Mouse (Mus musculus): Measurements from ENCODE around the gene Arrdc2. TPM values are rescaled to one million over a fixed set of nuclear protein-coding genes. Genes with fewer than 3 reads are reported as not detected.
"Not testable (repeated sequence)": the region's sequence is repeated elsewhere in the genome, so short reads cannot be mapped to it uniquely, and the experiment has no call there.

The Arrdc2 gene
- polyA plus RNA-seq, 1 experiment = 50.3 TPM

DNA sequence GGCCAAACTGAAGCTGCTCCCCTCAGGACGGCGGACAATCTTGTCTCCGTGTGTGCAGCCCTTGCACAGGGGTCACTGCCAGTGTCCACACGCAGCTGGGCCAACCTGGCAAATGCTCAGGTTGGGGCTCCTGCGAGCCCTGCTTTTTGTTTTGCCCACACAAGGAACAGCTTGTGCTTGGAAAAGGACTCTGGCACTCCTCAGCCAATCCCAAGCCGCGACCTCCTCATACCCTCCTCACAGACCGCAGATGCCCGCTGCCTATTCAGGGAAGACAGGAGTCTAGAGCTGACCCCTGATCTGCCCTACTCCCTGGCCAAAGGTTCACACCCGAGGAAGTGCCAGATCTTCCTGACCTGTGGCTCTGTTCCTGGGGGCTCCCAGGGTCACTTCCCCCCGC is 7.1 kb downstream of the Arrdc2 start:
- TF ChIP-seq POLR2A (IDR thresholded peaks at IDR 0.05; ENCODE audit: borderline replicate concordance, extremely low read depth, low read depth, low read length) (no peak), CTCF (IDR thresholded peaks at IDR 0.05; ENCODE audit: insufficient read depth, low read length) (no peak)
- no peak for DNase-seq
- no peak overlapping the region for H3K4me3 ChIP-seq (replicated peaks; ENCODE audit: extremely low read depth, low read depth, low read length)
- WGBS = 73% methylated on average over 11 of the region's 11 CpGs
- H3K4me1 ChIP-seq (ENCODE audit: control insufficient read depth, insufficient read depth, low read length) = no peaks in the 10 kb centered on the region

DNA sequence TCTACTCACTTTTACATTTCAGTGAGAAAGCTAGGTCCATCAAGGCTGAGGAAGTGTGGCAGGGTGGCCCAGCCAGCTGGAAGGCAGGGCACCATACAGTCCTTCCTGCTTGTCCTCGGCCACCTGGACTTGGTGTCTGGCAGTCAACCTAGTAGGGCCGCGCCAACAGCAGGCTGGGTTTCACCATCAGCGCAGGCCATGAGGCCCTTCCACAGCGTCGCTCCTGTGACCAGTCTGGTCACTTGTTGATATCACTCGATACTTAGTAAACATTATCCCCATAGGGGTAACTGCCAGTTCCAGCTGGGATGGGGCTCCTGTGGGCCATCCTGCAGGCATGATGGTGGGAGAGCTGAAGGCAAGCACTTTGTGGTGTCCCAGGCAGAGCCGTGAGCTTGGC is 8.0 kb downstream of the Arrdc2 start:
- 86% methylated on average over 8 of the region's 8 CpGs for WGBS
- TF ChIP-seq POLR2A (IDR thresholded peaks at IDR 0.05; ENCODE audit: borderline replicate concordance, extremely low read depth, low read depth, low read length) = no peak
- TF ChIP-seq CTCF (IDR thresholded peaks at IDR 0.05; ENCODE audit: insufficient read depth, low read length) = no peak
- Histone ChIP-seq H3K4me1 (ENCODE audit: control insufficient read depth, insufficient read depth, low read length) (no peaks in the 10 kb centered on the region), H3K4me3 (replicated peaks; ENCODE audit: extremely low read depth, low read depth, low read length) (no peak overlapping the region)
- no peak for DNase-seq

DNA sequence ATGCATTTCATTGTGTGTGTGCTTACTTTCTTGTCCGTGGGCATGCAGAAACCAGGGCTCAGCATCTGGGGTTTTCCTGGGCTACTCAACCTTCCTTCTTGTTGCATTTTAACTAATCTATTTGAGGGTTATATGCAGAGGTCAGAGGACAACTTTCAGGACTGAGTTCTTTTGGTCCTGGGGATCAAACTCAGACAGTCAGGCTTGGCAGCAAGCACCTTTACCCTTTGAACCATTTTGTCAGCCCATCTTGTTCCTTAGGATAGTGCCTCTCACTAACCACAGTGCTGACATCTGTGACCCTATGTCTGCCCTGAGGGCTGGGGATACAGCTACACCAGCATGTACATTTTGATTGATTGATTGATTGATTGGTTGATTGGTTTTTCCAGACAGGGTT is 11.7 kb downstream of the Arrdc2 start:
- TF ChIP-seq POLR2A (IDR thresholded peaks at IDR 0.05; ENCODE audit: borderline replicate concordance, extremely low read depth, low read depth, low read length) = no peak
- TF ChIP-seq CTCF (IDR thresholded peaks at IDR 0.05; ENCODE audit: insufficient read depth, low read length) = no peak
- WGBS = 87% methylated on average over 1 of the region's 1 CpGs
- no peak for DNase-seq
- Histone ChIP-seq H3K4me3 (replicated peaks; ENCODE audit: extremely low read depth, low read depth, low read length) (no peak overlapping the region), H3K4me1 (ENCODE audit: control insufficient read depth, insufficient read depth, low read length) (no peaks in the 10 kb centered on the region)

DNA sequence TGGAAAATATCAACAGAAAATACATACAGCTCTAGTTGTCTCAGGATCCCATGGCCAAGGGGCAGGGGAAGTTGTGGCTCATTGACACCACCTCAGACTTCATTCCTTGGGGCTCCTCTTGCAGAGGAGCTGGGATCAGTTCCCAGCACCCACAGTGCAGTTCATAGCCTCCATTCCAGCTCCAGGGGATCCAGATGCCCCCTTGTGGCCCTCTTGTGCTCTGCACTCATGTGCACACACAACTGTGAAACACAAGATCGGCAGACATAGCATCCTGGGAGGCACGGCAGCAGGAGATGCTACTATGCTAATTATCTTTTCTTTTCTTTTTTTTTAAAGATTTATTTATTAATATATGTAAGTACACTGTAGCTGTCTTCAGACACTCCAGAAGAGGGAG is 12.5 kb downstream of the Arrdc2 start:
- no peak for DNase-seq
- H3K4me1 ChIP-seq (ENCODE audit: control insufficient read depth, insufficient read depth, low read length) = no peaks in the 10 kb centered on the region; the same call in 1 of the 2 replicates
- TF ChIP-seq POLR2A (IDR thresholded peaks at IDR 0.05; ENCODE audit: borderline replicate concordance, extremely low read depth, low read depth, low read length) (no peak), CTCF (IDR thresholded peaks at IDR 0.05; ENCODE audit: insufficient read depth, low read length) (no peak)
- no peak overlapping the region for H3K4me3 ChIP-seq (replicated peaks; ENCODE audit: extremely low read depth, low read depth, low read length)
- 94% methylated on average over 2 of the region's 2 CpGs for WGBS

DNA sequence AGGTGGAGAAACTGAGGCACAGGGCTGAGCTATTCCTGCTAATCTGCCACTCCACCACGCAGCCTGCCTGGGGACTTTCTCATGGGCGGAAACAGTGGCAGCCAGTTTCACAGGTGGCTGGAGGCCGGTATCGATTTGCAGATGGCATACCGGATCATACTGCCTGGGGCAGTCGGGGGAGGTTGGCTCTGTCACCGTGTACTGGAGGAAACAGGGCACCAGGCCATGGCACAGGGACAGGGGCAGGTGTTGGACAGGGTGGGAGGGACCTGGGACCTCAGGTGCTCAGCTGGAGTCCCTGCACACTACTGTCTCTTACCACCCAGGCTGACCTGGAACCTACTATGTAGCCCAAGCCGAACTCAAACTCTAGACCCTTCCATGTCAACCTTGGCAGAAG is 13.7 kb downstream of the Arrdc2 start:
- TF ChIP-seq POLR2A (IDR thresholded peaks at IDR 0.05; ENCODE audit: borderline replicate concordance, extremely low read depth, low read depth, low read length) (no peak), CTCF (IDR thresholded peaks at IDR 0.05; ENCODE audit: insufficient read depth, low read length) (no peak)
- 84% methylated on average over 8 of the region's 8 CpGs for WGBS
- Histone ChIP-seq H3K4me1 (ENCODE audit: control insufficient read depth, insufficient read depth, low read length) (no peaks in the 10 kb centered on the region; the same call in 1 of the 2 replicates), H3K4me3 (replicated peaks; ENCODE audit: extremely low read depth, low read depth, low read length) (no peak overlapping the region)
- DNase-seq = no peak

DNA sequence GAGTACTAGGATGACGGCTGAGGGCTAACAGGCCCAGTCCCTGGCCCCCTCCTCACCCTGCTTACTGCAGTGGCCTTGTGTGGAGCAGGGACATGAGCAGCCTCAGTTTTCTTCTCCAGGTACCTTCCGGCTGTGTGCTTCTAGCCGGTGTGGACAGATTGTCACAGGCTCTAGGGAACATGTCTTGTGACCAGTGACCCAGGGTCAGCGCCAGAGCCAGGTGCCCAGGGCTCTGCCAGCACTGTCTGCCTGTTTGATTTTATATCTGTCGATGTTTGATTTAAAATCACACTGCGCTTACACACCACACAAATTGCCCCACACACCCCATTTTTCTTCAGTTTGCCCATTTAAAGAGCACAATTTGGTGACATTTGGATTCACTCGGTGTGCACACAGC is 15.7 kb downstream of the Arrdc2 start:
- 88% methylated on average over 7 of the region's 7 CpGs for WGBS
- no peak for TF ChIP-seq POLR2A (IDR thresholded peaks at IDR 0.05; ENCODE audit: borderline replicate concordance, extremely low read depth, low read depth, low read length)
- no peak for TF ChIP-seq CTCF (IDR thresholded peaks at IDR 0.05; ENCODE audit: insufficient read depth, low read length)
- Histone ChIP-seq H3K4me1 (ENCODE audit: control insufficient read depth, insufficient read depth, low read length) (no peaks in the 10 kb centered on the region; the same call in 1 of the 2 replicates), H3K4me3 (replicated peaks; ENCODE audit: extremely low read depth, low read depth, low read length) (no peak overlapping the region)
- DNase-seq = no peak

DNA sequence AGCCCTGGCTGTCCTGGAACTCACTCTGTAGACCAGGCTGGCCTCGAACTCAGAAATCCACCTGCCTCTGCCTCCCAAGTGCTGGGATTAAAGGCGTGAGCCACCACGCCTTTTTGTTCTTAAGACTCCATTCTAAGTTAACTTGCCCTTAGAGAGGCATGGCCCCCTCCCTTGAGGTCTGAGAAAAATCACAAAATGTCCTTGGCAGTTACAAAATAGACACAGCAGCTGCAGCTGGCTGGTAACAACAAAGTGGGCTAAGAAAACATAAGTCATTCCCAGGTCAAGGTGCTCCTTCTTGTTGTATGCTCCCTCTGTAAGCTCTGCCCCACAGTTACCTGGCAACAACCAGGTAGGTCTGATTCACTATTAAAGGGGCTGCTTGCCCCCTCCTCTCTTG is 16.9 kb downstream of the Arrdc2 start:
- 84% methylated on average over 3 of the region's 3 CpGs for WGBS
- H3K4me3 ChIP-seq (replicated peaks; ENCODE audit: extremely low read depth, low read depth, low read length) = not testable (repeated sequence)

DNA sequence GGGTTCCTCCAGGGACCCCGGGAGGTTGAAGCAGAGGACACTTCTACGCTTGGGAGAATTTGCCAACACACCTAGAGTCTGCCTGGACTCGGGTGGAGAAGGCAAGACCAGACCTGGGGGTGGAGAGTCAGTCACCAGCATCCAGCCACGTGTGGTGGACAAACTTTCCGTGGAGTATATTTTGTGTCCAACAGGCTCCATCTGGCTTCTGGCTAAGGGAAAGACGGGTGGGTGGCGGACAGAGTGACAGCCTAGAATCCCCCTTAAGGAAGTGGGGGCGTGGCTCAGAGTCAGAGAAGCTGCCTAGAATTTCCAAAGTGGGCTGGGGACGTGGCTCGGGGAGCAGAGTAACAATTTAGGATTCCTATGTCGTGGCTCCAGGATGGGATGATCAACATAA is 17.5 kb downstream of the Arrdc2 start:
- 41% methylated on average over 11 of the region's 11 CpGs for WGBS
- Histone ChIP-seq H3K4me3 (replicated peaks; ENCODE audit: extremely low read depth, low read depth, low read length) (no peak overlapping the region), H3K4me1 (ENCODE audit: control insufficient read depth, insufficient read depth, low read length) (no peaks in the 10 kb centered on the region; the same call in 1 of the 2 replicates)
- TF ChIP-seq CTCF (IDR thresholded peaks at IDR 0.05; ENCODE audit: insufficient read depth, low read length) (no peak), POLR2A (IDR thresholded peaks at IDR 0.05; ENCODE audit: borderline replicate concordance, extremely low read depth, low read depth, low read length) (no peak)
- DNase-seq = no peak

More for the DNA sequence above, 16.9 kb downstream of the Arrdc2 start:
- DNase-seq; H3K4me1 ChIP-seq (ENCODE audit: control insufficient read depth, insufficient read depth, low read length): not testable (repeated sequence)

DNA sequence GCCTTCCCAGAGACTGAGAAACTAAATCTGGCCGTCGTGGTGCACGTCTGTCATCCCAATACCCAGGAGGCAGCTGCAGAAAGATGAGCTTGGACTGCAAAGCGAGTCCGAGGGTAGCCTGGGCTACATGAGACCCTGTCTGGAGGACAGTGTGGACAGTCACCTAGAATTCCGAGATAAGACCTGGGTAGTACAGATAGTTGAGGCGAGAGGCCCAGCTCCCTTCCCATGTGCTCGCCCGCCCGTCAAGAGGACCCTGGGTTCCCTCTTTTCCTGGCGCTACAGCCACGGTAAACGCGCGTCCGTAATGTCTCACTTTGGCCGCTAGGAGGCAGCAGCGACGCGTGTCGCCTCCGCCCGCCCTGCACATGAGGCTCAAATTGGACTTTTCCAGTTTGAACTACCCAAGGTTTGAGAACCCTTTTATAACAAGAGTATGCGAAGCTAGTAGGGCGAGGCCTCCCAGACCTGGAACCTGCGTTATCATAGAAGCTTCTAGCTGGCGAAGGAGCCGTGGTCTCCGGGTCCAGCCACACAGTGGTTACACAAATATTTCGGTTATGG is 18.0 kb downstream of the Arrdc2 start:
- TF ChIP-seq CTCF (IDR thresholded peaks at IDR 0.05; ENCODE audit: insufficient read depth, low read length) (peak; percentile 92), POLR2A (IDR thresholded peaks at IDR 0.05; ENCODE audit: borderline replicate concordance, extremely low read depth, low read depth, low read length) (no peak)
- Histone ChIP-seq H3K4me1 (ENCODE audit: control insufficient read depth, insufficient read depth, low read length) (no peaks in the 10 kb centered on the region; the same call in 1 of the 2 replicates), H3K4me3 (replicated peaks; ENCODE audit: extremely low read depth, low read depth, low read length) (no peak overlapping the region)
- peak; percentile 71 for DNase-seq
- WGBS = 16% methylated on average over 30 of the region's 30 CpGs

DNA sequence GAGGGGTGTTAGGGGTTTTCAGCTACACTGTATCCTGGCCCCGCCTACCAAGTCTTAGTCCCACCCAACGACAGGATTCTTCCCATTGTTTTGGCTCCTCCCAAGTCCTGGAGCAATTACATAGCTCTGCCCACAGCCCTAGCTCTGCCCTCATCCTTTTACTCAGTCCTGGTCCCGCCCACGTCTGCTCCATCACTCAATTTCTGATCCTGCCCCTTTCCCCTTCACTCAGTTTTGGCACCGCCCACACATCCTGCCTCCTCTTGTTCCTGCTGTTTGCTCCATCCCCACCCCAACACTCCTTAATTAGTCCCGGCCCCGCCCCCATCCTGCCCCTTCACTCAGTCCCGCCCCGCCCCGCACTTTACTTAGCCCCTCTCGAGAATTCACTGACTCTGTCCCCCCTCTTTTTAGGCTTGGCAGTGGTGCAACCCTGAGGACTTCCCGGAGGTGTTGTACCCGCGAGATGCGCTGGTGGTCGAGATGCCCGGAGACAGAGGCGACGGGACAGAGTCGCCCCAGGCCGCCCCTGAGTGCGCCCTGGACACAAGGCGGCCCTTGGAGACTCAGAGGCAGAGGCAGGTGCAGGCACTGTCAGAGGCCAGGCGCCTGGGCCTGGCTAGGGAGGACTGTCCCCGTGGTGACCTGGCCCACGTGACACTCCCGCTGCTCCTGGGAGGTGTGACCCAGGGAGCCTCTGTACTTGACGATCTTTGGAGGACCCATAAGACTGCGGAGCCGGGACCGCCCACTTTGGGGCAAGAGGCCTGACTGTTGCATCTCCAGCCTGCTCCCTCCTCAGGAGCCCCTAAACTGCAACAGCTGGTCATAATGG is 19.2 kb downstream of the Arrdc2 start:
- H3K4me1 ChIP-seq (ENCODE audit: control insufficient read depth, insufficient read depth, low read length) = no peaks in the 10 kb centered on the region; the same call in 1 of the 2 replicates
- TF ChIP-seq CTCF (IDR thresholded peaks at IDR 0.05; ENCODE audit: insufficient read depth, low read length) (no peak), POLR2A (IDR thresholded peaks at IDR 0.05; ENCODE audit: borderline replicate concordance, extremely low read depth, low read depth, low read length) (no peak)
- peak overlapping the region; percentile 26 for H3K4me3 ChIP-seq (replicated peaks; ENCODE audit: extremely low read depth, low read depth, low read length)
- WGBS = 16% methylated on average over 31 of the region's 31 CpGs
- peak; percentile 78 for DNase-seq
